Mouse (Mus musculus) CD4-positive, CD25-positive, alpha-beta regulatory T cell, adult 2 months (primary cell): ENCODE measurements around the gene Hoxc4.

ENCODE experiments used
- DNase-seq: peaks from one replicate; pipeline ENCODE4 v3.0.0-alpha.2; 2012; ENCODE audit warnings: low read depth, low spot score

Gene Hoxc4

GRCm38 (mm10) chr15:103082622-103083021, 63.9 kb downstream of the Hoxc4 start:
- no peak for DNase-seq

- DNase-seq: no peak
These were observed 64.9 kb downstream of the Hoxc4 start for GRCm38 (mm10) chr15:103083598-103083997.

GRCm38 (mm10) chr15:103084944-103085343, 66.2 kb downstream of the Hoxc4 start:
- no peak for DNase-seq

GRCm38 (mm10) chr15:103085831-103086671, 67.3 kb downstream of the Hoxc4 start:
- DNase-seq: no peak
